Mouse (Mus musculus): Measurements from ENCODE around the gene Ccdc134. TPM values are rescaled to one million over a fixed set of nuclear protein-coding genes. Genes with fewer than 3 reads are reported as not detected.
A peak's percentile ranks its signal among the peaks of the same experiment; 100 is the strongest.
"Not testable (repeated sequence)": the region's sequence is repeated elsewhere in the genome, so short reads cannot be mapped to it uniquely, and the experiment has no call there.

Ccdc134 gene
- polyA plus RNA-seq (2012): 0.70 and 0.73 TPM in 2 replicates

DNA sequence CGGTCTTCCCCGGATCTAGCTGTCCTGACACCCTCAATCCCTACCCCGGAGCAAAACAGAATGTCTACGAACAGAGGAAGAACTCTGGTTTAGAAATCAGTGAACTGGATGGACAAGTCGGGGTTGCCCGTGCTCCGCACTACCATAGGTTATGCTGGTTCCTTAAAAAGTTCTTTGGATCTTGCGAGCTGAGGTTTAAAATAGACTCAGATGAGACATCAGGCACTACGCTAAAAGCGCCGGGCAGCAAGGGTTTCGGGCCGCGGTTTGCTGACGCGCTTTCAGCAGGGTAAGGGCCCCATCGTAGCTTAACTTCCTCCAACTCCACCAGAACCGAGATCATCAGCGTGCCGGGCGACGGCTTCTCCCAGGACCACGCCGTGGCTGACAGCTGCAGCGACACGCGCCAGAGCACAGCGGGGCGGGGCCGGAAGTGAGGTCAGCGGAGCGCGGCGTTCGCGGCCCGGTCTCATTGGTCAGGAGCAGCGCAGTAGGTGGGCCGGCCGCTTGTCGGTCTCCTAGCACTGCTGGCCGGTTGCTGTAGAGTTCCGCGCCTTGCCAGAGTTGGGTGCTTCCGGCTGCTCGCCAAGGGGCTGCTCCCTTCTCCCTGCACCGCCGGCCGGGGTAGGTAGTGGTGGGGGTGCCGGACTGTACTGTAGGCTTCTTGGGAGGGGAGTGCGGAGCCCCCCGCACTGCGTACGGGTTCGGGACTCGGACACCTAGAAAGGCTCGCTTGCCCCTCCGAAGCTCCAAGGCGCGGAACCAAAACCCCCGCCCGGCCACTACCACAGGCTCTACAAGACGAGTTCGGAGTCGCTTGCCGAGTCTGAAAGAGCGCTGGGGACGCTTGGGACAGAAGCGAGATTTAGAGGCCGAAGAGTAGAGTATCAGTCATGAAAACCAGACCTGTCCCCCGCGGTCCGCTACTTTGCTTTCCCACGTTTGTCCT is at the start of gene Ccdc134:
Gene Ccdc134 (plus strand): TSS at position 497 of the 949 bp plus-strand sequence.
- Histone ChIP-seq H3K36me3 (ENCODE audit: control insufficient read depth) (peaks cover 29% of the 10 kb centered on the region), H3K9me3 (ENCODE audit: control insufficient read depth, low read length) (no peaks in the 10 kb centered on the region), H3K4me1 (ENCODE audit: control insufficient read depth) (peaks cover 39% of the 10 kb centered on the region), H3K27me3 (ENCODE audit: control insufficient read depth) (peaks cover 2% of the 10 kb centered on the region; the same call in 1 of the 2 replicates), H3K4me3 (replicated peaks) (peak within 1 kb of the TSS; percentile 87)
- TF ChIP-seq TAL1 (IDR thresholded peaks at IDR 0.05; ENCODE audit: low read length) (no peak), GATA1 (IDR thresholded peaks at IDR 0.05; ENCODE audit: low read length) (no peak)

DNA sequence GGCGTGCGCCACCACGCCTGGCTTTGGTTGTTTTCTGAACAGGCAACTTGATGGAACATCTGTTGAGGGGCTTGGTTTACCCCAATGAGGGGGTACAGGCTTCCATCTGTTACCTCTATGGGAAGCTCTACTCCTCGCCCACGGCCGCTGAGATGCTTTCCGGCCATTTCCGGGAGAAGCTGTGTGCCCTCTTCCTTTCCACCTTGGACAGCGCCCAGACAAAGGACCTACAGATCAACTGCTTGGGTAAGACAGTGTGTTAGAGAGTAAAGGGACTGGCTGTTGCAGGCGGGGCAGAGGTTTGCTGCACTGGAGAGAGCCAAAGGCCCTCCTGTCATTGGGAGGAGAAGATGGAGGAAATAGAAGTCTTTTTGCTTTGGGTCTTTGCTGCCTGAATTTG is 47.8 kb upstream of the Ccdc134 start:
- TF ChIP-seq TAL1 (IDR thresholded peaks at IDR 0.05; ENCODE audit: low read length) (no peak), GATA1 (IDR thresholded peaks at IDR 0.05; ENCODE audit: low read length) (no peak)
- H3K4me1 ChIP-seq (ENCODE audit: control insufficient read depth): no peaks in the 10 kb centered on the region

DNA sequence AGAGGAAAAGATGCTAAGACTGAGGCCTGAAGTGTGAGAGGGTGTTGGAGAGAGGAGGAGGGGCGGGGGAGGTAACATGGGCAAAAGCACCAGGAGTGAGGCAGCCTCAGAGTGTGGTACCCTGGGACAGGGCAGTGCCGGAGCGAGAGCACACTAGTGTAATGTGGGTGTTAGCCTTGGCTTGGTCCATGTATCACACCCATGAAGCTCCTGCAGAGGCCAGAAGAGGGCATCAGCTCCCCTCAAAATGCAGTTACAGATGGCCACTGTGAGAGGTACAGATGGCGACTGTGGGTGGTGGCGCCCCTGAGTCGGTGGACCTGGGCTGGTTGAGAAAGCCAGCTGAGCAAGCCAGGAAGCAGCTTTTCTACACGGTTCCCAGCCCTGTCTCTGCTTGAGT is 46.6 kb upstream of the Ccdc134 start:
- Histone ChIP-seq H3K36me3 (ENCODE audit: control insufficient read depth) (no peaks in the 10 kb centered on the region), H3K4me3 (replicated peaks) (no peak overlapping the region), H3K9me3 (ENCODE audit: control insufficient read depth, low read length) (no peaks in the 10 kb centered on the region), H3K27me3 (ENCODE audit: control insufficient read depth) (0 out of 2 replicates have a peak, but pooled peaks cover 7% of the 10 kb centered on the region), H3K4me1 (ENCODE audit: control insufficient read depth) (no peaks in the 10 kb centered on the region)
- TF ChIP-seq TAL1 (IDR thresholded peaks at IDR 0.05; ENCODE audit: low read length): no peak
- TF ChIP-seq GATA1 (IDR thresholded peaks at IDR 0.05; ENCODE audit: low read length): no peak

More for the DNA sequence above, 47.8 kb upstream of the Ccdc134 start:
- no peak overlapping the region for H3K4me3 ChIP-seq (replicated peaks)
- H3K36me3 ChIP-seq (ENCODE audit: control insufficient read depth): no peaks in the 10 kb centered on the region
- peaks cover 9% of the 10 kb centered on the region; the same call in 1 of the 2 replicates for H3K27me3 ChIP-seq (ENCODE audit: control insufficient read depth)
- H3K9me3 ChIP-seq (ENCODE audit: control insufficient read depth, low read length): no peaks in the 10 kb centered on the region

DNA sequence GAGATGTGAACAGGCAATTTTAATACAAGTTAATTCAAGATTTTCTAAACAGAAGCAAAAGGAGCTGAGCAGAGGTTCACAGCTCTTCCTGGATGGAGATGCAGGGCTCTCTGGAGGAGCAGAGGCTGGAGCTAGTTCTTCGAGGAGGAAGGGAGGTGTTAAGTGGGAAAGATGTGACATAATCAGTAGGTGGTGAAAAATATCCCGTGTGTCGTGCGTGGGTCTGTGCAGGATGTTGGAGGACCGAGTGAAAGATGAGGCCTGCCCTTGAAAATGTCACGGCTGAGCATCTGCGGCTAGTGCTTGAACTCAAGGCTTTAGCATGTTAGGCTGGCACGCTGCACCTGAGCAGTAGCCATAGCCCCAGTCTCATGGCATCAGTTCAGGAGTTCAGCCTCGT is 42.1 kb upstream of the Ccdc134 start:
- Histone ChIP-seq H3K9me3 (ENCODE audit: control insufficient read depth, low read length) (no peaks in the 10 kb centered on the region), H3K4me1 (ENCODE audit: control insufficient read depth) (no peaks in the 10 kb centered on the region), H3K4me3 (replicated peaks) (no peak overlapping the region), H3K27me3 (ENCODE audit: control insufficient read depth) (peaks cover 16% of the 10 kb centered on the region), H3K36me3 (ENCODE audit: control insufficient read depth) (no peaks in the 10 kb centered on the region)
- TF ChIP-seq TAL1 (IDR thresholded peaks at IDR 0.05; ENCODE audit: low read length) (no peak), GATA1 (IDR thresholded peaks at IDR 0.05; ENCODE audit: low read length) (no peak)

DNA sequence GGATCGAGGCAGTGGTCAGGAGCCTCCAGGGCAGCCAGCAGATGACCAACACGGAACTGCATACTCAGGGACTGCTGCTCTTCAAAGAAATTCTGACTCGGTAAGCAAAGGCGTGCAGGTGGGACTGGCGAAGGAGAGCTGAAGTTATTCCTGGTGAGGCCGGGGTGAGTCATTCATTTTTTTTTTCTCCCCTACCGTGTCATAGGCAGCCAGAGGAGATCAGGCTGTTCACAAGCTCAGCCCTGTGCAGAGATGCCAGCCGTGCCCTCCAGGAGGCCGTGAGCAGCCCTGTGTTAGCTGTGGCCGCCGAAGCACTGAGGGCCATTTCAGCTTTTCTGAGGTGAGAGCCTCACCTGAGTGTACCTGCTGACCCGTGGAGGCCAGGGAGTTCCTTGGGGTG is 41.6 kb upstream of the Ccdc134 start:
- Histone ChIP-seq H3K36me3 (ENCODE audit: control insufficient read depth) (no peaks in the 10 kb centered on the region), H3K27me3 (ENCODE audit: control insufficient read depth) (peaks cover 16% of the 10 kb centered on the region), H3K4me3 (replicated peaks) (no peak overlapping the region), H3K4me1 (ENCODE audit: control insufficient read depth) (no peaks in the 10 kb centered on the region), H3K9me3 (ENCODE audit: control insufficient read depth, low read length) (no peaks in the 10 kb centered on the region)
- no peak for TF ChIP-seq TAL1 (IDR thresholded peaks at IDR 0.05; ENCODE audit: low read length)
- TF ChIP-seq GATA1 (IDR thresholded peaks at IDR 0.05; ENCODE audit: low read length): no peak

DNA sequence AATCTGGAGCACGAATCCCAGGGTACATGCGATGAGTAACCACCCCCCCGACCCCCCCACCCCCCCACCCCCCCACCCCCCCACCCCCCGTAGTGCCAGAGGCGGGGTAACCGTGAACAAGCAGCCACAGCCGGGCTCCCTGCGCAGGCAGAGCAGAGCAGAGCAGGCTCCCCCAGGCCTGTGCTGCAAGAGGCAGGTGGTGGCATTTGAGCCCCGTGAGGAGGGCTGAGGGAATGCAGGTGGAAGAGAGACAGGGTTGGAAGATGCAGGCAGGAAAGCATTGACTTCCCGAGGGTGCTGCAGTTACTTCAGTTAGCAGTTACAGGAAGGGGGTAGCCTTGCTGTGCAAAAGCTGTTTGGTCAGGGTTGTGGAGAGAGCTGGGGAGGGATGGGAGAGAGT is 40.5 kb upstream of the Ccdc134 start:
- Histone ChIP-seq H3K36me3 (ENCODE audit: control insufficient read depth) (no peaks in the 10 kb centered on the region), H3K4me3 (replicated peaks) (no peak overlapping the region), H3K4me1 (ENCODE audit: control insufficient read depth) (no peaks in the 10 kb centered on the region), H3K9me3 (ENCODE audit: control insufficient read depth, low read length) (no peaks in the 10 kb centered on the region), H3K27me3 (ENCODE audit: control insufficient read depth) (peaks cover 12% of the 10 kb centered on the region)
- TF ChIP-seq TAL1 (IDR thresholded peaks at IDR 0.05; ENCODE audit: low read length) (no peak), GATA1 (IDR thresholded peaks at IDR 0.05; ENCODE audit: low read length) (no peak)

DNA sequence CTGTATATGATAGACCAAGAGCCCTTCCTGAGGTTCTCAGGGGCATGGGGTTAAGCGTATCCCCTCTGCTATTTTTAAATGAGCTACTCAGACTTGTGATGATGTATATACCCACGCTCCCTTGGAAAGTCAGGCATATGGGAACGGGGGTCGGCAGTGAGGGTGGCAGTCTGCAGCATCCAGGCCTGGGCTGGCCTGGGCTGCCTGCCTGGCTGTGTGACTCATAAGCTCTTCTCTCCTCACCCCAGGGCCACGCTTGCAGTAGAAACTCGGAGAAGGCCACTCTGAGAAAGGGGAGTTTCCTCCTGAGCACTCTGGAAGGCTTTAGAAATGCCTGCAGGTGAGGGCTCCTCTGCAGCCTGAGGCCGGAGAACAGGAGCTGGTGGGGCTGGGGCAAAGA is 36.7 kb upstream of the Ccdc134 start:
- peaks cover 11% of the 10 kb centered on the region for H3K27me3 ChIP-seq (ENCODE audit: control insufficient read depth)
- TF ChIP-seq TAL1 (IDR thresholded peaks at IDR 0.05; ENCODE audit: low read length) (no peak), GATA1 (IDR thresholded peaks at IDR 0.05; ENCODE audit: low read length) (no peak)

DNA sequence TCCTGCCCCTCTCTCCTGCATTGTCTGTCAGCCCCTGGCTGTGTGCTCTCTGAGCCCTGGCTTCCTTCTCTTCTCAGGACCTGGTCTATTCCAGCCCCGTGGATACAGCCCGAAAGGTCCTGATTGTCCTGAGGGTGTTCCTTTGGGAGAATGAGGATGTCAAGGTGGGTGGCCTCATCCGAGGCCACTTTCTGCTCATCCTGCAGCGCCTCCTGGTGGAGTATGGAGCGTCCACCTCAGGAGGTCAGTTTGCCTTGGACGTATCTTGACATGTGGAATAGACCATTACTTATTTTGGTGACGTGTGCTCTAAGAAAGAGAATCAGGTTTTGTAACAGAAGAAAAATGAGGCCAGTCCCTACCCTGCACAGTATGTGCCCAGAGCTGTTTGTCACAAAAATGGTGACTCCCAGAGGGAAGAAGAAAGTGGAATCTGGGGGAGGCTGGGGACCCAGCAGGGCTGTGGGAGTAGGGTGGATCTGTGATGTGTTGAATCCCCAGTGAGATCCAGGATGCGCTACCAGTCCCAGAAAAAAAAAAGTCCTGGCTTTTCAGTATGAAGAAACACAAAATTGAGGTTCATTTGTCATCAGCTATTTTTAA is 20.7 kb upstream of the Ccdc134 start:
- no peaks in the 10 kb centered on the region for H3K4me1 ChIP-seq (ENCODE audit: control insufficient read depth)
- no peaks in the 10 kb centered on the region for H3K36me3 ChIP-seq (ENCODE audit: control insufficient read depth)
- TF ChIP-seq GATA1 (IDR thresholded peaks at IDR 0.05; ENCODE audit: low read length) (no peak), TAL1 (IDR thresholded peaks at IDR 0.05; ENCODE audit: low read length) (no peak)
- H3K9me3 ChIP-seq (ENCODE audit: control insufficient read depth, low read length): no peaks in the 10 kb centered on the region
- H3K4me3 ChIP-seq (replicated peaks): peak overlapping the region; percentile 60
- H3K27me3 ChIP-seq (ENCODE audit: control insufficient read depth): peaks cover 2% of the 10 kb centered on the region

More for the DNA sequence above, 36.7 kb upstream of the Ccdc134 start:
- no peaks in the 10 kb centered on the region for H3K4me1 ChIP-seq (ENCODE audit: control insufficient read depth)
- no peaks in the 10 kb centered on the region for H3K36me3 ChIP-seq (ENCODE audit: control insufficient read depth)
- no peak overlapping the region for H3K4me3 ChIP-seq (replicated peaks)
- no peaks in the 10 kb centered on the region for H3K9me3 ChIP-seq (ENCODE audit: control insufficient read depth, low read length)

DNA sequence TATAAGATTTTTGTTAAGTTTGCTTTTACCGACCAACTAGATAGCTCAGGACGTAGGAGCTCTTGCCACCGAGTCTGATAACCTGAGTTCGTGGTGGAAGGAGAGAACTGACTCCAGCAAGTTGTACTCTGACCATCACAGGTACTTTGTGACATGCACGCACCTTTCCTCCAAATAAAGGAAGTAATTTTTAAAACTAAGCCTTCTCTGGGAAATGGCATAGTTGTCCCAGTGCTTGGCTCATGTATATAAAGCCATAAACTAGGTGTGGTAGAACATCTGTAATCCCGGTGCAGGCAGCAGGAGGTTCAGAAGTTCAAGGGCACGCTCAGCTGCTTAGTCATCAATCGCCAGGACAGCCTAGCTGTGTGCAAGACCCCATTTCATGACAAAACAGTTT is 7.2 kb upstream of the Ccdc134 start:
- H3K9me3 ChIP-seq (ENCODE audit: control insufficient read depth, low read length): no peaks in the 10 kb centered on the region
- H3K4me3 ChIP-seq (replicated peaks): no peak overlapping the region
- H3K27me3 ChIP-seq (ENCODE audit: control insufficient read depth): peaks cover 7% of the 10 kb centered on the region; the same call in 1 of the 2 replicates
- TF ChIP-seq GATA1 (IDR thresholded peaks at IDR 0.05; ENCODE audit: low read length): no peak
- no peak for TF ChIP-seq TAL1 (IDR thresholded peaks at IDR 0.05; ENCODE audit: low read length)
- H3K36me3 ChIP-seq (ENCODE audit: control insufficient read depth): no peaks in the 10 kb centered on the region
- H3K4me1 ChIP-seq (ENCODE audit: control insufficient read depth): no peaks in the 10 kb centered on the region

DNA sequence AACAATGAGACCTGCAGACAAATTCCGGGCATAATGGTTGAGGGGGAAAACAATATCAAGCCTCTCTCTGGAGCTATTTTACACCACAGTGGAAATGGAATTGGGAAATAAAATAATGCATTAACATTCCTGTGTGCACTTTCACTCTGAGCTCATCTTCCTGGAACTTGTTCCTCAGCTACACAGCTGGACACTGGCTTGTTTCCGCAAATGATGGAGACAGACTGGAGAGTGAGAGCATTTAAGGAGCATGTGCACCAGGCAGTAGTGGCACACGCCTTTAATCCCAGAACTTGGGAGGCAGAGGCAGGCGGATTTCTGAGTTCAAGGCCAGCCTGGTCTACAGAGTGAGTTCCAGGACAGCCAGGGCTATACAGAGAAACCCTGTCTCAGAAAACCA is 1.0 kb upstream of the Ccdc134 start:
- H3K36me3 ChIP-seq (ENCODE audit: control insufficient read depth): peaks cover 21% of the 10 kb centered on the region
- H3K4me3 ChIP-seq (replicated peaks): peak overlapping the region; percentile 87
- peaks cover 39% of the 10 kb centered on the region for H3K4me1 ChIP-seq (ENCODE audit: control insufficient read depth)

More for the DNA sequence above, 1.0 kb upstream of the Ccdc134 start:
- H3K27me3 ChIP-seq (ENCODE audit: control insufficient read depth); H3K9me3 ChIP-seq (ENCODE audit: control insufficient read depth, low read length): not testable (repeated sequence)
